ENCODE assay signal across 8 mouse cellular contexts in the genomic region with DNA sequence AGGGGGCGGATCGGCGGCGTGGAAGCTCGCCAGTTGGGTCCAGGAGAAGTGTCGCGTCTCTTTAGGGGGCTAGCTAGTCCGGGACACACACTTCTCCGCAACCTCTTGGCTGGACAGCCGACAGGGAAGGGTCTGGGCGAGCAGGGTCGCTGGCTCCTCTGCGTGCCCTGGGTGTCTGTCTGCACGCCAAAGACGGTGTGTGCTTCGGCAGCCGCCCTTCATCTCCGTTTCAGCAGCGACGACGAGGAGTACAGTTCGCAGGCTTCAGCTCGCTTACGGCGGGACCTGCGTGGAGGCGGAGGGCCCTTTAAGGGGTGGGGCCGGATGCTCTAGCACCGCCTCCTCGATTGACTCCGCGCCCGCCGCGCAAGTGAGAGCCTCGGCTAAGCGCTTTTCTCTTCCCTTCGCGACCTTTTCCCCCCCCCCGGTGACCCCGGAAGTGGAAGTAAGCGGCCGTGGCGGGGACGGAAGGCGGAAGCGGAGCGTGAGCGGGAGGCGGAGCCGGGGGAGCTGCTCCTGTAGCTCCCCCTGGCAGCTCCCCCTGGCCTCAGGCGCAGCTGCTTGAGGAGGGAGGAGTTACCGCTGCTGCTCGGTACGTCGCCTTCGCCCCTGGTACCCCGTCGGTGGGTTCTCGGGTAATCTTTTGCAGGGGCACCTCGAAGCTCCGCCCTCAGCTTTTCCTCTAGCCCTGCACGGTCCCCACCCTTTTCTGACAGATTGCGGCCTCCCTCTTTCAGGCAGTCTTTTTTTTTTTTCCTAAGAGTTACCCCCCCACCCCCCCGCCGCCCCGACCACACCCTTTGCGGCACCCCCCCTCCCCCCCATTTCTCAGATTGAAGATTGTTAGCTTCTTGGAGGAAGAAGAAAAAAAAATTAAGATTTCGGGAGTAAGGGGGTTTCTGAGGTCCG. TPM values are rescaled to one million over a fixed set of nuclear protein-coding genes. Genes with fewer than 3 reads are reported as not detected.
A peak's percentile ranks its signal among the peaks of the same experiment; 100 is the strongest.
DNase-seq lines count a peak whose midpoint lies in the region; ATAC-seq lines count a peak whose summit lies in the region.

No protein-coding gene starts in this region.

- peak overlapping the region; percentile 90 for H3K4me2 ChIP-seq in hindbrain, embryonic 16.5 days (ENCODE audit: low read length)

- H3K27me3 ChIP-seq in hindbrain, embryonic 16.5 days (replicated peaks; ENCODE audit: control insufficient read depth, insufficient read depth, low read length) = no peaks in the 10 kb centered on the region

- H3K9me3 ChIP-seq in hindbrain, embryonic 16.5 days (ENCODE audit: control insufficient read depth, low read length) = no peaks in the 10 kb centered on the region

- H3K27ac ChIP-seq in hindbrain, embryonic 16.5 days (ENCODE audit: low read depth, low read length) = peak overlapping the region; percentile 94

- peak overlapping the region; percentile 77 for H3K9ac ChIP-seq in hindbrain, embryonic 16.5 days (ENCODE audit: low read depth, low read length)

- peak; percentile 96 for DNase-seq in T-cell, adult 2 months (ENCODE audit: low spot score)
- peak; percentile 90 to 96 for DNase-seq in cerebellum, postnatal 36 days
- DNase-seq in frontal cortex, postnatal 36 days (ENCODE audit: low spot score in 2 of 2) = peak; percentile 91 to 93
- peak; percentile 92 to 95 for DNase-seq in left cerebral cortex, adult 18-20 months (ENCODE audit: low spot score in 2 of 2)
- DNase-seq in right cerebral cortex, adult 2 months (ENCODE audit: low spot score in 2 of 2) = peak; percentile 91 to 94
- peak; percentile 97 for DNase-seq in urinary bladder, postnatal 14 days (ENCODE audit: low spot score)

- H3K4me3 ChIP-seq in hindbrain, embryonic 16.5 days (ENCODE audit: low read length) = peak overlapping the region; percentile 58

- H3K36me3 ChIP-seq in hindbrain, embryonic 16.5 days (ENCODE audit: control insufficient read depth, insufficient read depth, low read length) = no peaks in the 10 kb centered on the region; the same call in 1 of the 2 replicates

- peak; percentile 95 for ATAC-seq in hindbrain, embryonic 16.5 days
- peak; percentile 88 for ATAC-seq in megakaryocyte, adult 5-6 weeks (ENCODE audit: poor library complexity, severe bottlenecking)

- under 1% methylated on average over 61 of the region's 70 CpGs for WGBS in hindbrain, embryonic 16.5 days

- peaks cover 44% of the 10 kb centered on the region for H3K4me1 ChIP-seq in hindbrain, embryonic 16.5 days (ENCODE audit: control insufficient read depth, insufficient read depth, low read depth, low read length)

RNA-seq across cellular contexts. Expression of gene Tmem198b, which starts 1.2 kb away (rescaled TPM):
- polyA plus RNA-seq in hindbrain, embryonic 16.5 days (2015; fragmentation: Nextera tagmentation; extraction: Ambion mirVana) = 19.6 and 20.4 TPM in 2 replicates
- total RNA-seq in left cerebral cortex, adult 18-20 months (2021) = 1 to 10 TPM; 6.9 to 7.1 TPM
- 4.5 and 6.5 TPM in 2 replicates for total RNA-seq in megakaryocyte, adult 5-6 weeks (2015)
- 3.9 and 4.0 TPM in 2 replicates for total RNA-seq in megakaryocyte, adult 5-6 weeks (2017)

RNA-seq across cellular contexts. Expression of gene Dnajc14, which starts 1.5 kb away (rescaled TPM):
- polyA plus RNA-seq in hindbrain, embryonic 16.5 days (2015; fragmentation: Nextera tagmentation; extraction: Ambion mirVana) = 49.6 and 53.2 TPM in 2 replicates
- 10 to 100 TPM; 64.6 to 67.0 TPM for total RNA-seq in left cerebral cortex, adult 18-20 months (2021)
- 29.1 and 35.9 TPM in 2 replicates for total RNA-seq in megakaryocyte, adult 5-6 weeks (2015)
- 58.3 and 61.3 TPM in 2 replicates for total RNA-seq in megakaryocyte, adult 5-6 weeks (2017)

RNA-seq across cellular contexts. Expression of gene Sarnp, which starts 11.8 kb away (rescaled TPM):
- polyA plus RNA-seq in hindbrain, embryonic 16.5 days (2015; fragmentation: Nextera tagmentation; extraction: Ambion mirVana) = 137 and 142 TPM in 2 replicates
- total RNA-seq in left cerebral cortex, adult 18-20 months (2021) = 10 to 100 TPM; 39.5 to 39.6 TPM
- total RNA-seq in megakaryocyte, adult 5-6 weeks (2015) = 173 and 182 TPM in 2 replicates
- total RNA-seq in megakaryocyte, adult 5-6 weeks (2017) = 209 and 234 TPM in 2 replicates

RNA-seq across cellular contexts. Expression of gene Mmp19, which starts 14.6 kb away (rescaled TPM):
- polyA plus RNA-seq in hindbrain, embryonic 16.5 days (2015; fragmentation: Nextera tagmentation; extraction: Ambion mirVana) = 0.45 and 0.74 TPM in 2 replicates
- under 1 TPM; 0.63 to 0.66 TPM for total RNA-seq in left cerebral cortex, adult 18-20 months (2021)
- total RNA-seq in megakaryocyte, adult 5-6 weeks (2015) = 4.4 and 4.5 TPM in 2 replicates
- total RNA-seq in megakaryocyte, adult 5-6 weeks (2017) = 10.9 and 12.7 TPM in 2 replicates

RNA-seq across cellular contexts. Expression of gene Ormdl2, which starts 16.1 kb away (rescaled TPM):
- polyA plus RNA-seq in hindbrain, embryonic 16.5 days (2015; fragmentation: Nextera tagmentation; extraction: Ambion mirVana) = 23.6 and 27.6 TPM in 2 replicates
- total RNA-seq in left cerebral cortex, adult 18-20 months (2021) = 1 to 10 TPM; 8.0 to 8.6 TPM
- 49.5 and 65.2 TPM in 2 replicates for total RNA-seq in megakaryocyte, adult 5-6 weeks (2015)
- 67.1 and 72.3 TPM in 2 replicates for total RNA-seq in megakaryocyte, adult 5-6 weeks (2017)

Comparison
In these comparisons a context has a peak if more than half of its experiments do, and no peak if none do; other contexts are left out.
1. Peak in every context shown above with its lines: DNase-seq, ATAC-seq, H3K4me3 ChIP-seq and H3K27ac ChIP-seq.
2. RNA of gene Sarnp, which starts 11.8 kb away (total RNA-seq): 173 to 234 TPM in megakaryocyte, adult 5-6 weeks; 39.5 to 39.6 TPM in left cerebral cortex, adult 18-20 months; every median in the first group is over 4 times any median in the second.